Mouse (Mus musculus) cerebellum, postnatal 36 days (tissue): Measurements from ENCODE around the gene Kcp.

Experiments used
- DNase-seq, 2 experiments: peaks; one replicate each; pipeline ENCODE4 v3.0.0; 2021 to 2022; ENCODE audit warnings: mixed read lengths in 2 of 2

The Kcp gene

DNA sequence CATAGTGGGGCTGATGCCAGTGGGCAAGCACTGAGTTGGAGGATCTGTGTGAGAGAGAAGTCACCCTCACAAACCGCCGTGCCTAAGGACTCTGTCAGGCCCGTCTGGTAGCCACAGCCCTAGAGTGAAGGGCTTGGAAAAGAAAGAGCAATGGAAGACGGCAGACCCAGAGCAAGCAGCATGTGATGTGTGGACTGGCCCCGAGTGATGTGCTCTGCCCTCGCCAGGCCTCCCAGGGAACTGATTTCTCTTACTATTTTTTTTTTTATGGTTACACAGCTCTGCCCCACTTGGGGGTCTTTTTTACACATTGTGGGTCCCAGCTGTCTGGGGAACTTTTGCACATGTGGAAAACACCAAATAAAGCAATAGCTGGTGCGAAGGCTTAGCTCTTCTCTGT lies 46.2 kb downstream of the Kcp start:
- DNase-seq = no peak

DNA sequence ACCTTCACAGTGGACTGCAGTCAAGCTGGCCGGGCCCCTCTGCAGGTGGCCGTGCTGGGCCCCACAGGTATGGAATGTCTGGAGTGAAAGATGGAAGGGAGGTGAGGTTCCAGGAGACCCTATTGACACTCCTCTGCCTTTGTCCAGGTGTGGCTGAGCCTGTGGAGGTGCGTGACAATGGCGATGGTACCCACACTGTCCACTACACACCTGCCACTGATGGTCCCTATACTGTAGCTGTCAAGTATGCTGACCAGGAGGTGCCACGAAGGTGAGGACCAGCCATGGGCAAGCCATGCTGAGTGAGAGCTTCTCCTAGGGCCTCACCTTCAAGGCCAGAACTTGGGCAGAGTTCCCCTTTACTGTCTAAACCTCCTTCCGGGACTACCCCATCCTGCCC lies 57.1 kb downstream of the Kcp start:
- no peak for DNase-seq

DNA sequence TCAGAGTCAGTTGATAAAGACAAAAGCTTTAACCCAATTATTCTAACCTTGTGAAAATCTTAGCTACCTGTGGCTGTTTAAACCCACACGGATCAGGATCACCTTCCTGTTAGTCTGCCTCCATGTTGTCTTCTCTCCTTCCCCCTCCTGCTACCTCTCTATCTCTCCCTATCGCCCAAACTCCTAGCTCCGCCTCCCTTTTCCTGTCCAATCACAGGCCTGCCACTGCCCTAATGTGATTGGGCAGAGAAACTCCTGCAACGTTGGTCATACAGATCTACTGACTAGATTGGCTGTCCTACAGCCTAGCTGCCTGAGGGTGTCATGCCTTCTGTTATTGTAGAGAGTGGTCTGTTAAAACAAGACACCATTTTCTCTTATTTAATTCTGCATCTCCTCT lies 57.9 kb downstream of the Kcp start:
- DNase-seq = no peak

DNA sequence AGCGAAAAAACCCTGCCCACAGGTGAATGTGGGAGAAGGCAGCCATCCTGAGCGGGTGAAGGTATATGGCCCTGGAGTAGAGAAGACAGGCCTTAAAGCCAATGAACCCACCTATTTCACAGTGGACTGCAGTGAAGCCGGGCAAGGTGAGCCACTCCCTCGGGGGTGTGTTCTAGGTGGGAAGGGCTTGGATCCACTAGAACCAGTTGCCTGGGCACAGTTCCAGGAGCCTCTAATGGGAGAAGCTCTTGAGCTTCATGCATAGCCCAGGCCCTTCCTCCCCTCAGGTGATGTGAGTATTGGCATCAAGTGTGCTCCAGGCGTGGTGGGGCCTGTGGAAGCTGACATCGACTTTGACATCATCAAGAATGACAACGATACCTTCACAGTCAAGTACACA lies 62.4 kb downstream of the Kcp start:
- DNase-seq = no peak

DNA sequence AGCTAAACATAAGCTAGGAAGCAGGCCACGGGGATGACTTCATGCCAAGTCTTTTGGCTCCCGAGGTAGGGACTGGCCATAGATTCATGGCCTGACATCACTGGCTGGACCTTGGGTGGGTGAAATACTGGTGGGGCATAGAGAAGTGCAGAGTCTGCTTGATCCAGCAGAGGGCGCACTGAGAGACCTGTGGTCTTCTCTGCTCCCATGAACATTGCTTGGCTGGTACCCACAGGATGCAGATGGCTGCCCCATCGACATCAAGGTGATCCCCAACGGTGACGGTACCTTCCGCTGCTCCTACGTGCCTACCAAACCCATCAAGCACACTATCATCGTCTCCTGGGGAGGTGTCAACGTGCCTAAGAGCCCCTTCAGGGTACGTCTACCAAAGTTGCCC lies 63.0 kb downstream of the Kcp start:
- peak; percentile 17 to 26 for DNase-seq

DNA sequence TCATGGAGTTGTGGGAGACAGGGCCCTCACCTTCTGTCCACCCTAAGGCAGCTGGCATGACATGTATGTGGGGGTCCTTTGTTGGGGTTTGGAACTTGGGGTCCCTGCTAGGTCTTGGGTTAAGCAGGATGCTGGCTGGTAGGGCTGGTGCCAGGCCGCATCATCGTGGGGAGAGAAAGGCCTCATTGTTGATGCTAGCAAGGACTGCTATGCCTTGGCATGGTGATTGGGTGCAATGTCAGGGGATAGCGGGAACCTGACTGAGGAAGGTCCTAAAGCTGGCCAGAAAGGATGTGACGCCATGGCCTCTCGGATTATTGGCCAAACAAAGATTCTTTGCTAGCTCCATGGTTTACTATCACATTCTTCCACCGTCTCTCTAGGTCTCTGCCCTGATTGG lies 68.0 kb downstream of the Kcp start:
- no peak for DNase-seq

DNA sequence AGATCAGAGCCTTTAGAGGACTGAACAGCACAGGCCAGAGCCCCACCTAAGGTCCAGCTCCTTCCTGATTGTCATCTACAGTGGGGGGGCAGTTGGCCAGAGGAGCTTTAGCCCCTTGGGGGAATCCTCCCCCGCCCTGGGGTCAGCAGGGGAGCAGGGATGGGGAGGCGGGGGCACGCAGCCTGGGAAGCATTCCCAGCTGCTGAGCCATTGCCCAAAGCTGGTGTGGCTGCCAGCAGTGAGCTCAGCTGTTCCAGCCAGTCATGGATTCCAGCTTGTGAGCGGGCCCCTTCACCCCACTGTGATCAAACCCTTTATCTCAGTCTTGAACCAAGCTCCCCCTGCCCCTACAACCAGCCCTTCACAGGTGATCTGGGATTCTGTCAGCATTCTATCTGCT lies 68.5 kb downstream of the Kcp start:
- no peak for DNase-seq

DNA sequence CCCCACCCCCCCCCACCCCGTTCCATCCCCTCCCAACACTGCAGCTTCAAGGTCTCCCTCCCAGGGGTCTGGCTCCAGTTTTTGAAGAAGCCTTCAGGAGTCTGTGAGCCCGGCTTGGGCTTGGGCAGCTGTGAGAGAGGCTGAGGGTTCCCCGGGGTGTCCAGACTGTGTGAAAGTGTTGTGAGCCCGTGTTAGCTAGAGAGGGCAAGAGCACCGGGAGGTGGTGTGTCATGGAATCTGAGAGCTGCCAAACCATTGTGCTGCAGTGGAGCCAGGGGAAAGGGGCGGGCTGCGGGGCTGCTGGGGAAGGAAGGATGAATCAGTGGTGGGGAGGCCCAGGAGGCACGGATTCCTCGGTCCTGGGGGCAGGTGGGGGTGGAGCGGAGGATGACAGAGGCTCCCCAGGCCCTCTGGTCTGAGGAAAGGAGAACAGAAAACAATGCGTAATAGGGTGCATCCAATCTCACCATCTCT lies 71.3 kb downstream of the Kcp start:
- DNase-seq = no peak

DNA sequence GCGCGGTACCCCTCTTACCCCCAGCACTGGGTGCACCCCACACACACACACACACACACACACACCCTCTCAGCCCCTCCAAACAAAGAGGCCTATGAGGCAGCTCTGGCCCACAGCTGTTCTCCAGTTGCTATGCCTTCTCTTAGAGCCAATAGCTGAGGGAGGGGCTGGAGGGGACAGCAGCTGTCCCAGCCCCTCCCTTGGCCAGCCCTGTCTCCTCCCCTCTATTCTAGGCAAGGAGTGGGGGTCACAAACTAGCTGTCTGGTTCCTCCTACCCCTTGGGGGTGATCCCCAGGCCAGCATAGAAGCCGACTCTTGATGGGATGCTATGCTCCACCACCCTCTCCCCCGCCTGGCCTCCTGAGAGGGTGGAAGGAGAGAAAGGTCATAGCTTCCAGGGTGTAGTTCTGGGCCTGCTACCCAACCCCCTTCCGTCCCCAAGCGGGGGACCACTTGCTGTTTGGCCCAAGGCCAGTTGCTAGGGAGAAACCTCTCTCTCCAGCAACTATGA lies 71.8 kb downstream of the Kcp start:
- no peak for DNase-seq

DNA sequence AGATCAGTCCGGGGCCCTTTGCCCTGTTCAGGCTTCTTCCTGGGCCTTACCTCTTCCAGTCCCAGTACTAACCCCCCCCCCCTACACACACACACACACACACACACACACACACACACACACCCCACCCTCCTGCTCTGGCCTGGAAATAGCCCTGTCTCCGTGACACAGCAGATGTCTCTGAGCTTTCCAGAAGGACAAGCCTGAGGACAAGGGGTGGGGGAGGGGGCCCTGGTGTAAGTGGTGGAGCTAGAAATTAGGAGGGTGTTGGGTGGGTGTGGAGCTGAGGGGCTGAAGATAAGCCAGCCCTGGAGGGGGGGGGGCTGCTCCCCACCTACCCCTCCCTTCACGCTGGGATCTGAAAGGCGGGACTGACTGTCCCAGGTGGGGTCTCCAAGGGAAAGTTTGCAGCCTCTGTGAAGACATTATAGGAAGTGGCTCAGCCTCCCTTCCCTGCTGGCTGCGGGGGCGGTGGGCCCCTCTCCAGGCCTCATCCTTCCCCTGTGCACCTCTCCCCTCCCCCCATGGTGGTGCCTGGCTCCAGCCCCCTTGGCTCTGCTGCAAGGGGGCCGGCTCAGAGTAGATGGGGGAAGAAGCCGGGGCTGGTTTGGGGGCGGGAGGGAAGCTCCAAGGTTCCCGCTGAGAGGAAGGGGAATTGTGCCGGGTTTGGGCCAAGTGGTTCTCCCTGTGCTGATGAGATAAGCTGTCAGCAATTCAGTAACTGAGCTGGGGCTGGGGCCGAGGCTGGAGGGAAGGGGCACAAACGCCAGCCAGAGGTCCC lies 72.7 kb downstream of the Kcp start:
- DNase-seq = no peak

DNA sequence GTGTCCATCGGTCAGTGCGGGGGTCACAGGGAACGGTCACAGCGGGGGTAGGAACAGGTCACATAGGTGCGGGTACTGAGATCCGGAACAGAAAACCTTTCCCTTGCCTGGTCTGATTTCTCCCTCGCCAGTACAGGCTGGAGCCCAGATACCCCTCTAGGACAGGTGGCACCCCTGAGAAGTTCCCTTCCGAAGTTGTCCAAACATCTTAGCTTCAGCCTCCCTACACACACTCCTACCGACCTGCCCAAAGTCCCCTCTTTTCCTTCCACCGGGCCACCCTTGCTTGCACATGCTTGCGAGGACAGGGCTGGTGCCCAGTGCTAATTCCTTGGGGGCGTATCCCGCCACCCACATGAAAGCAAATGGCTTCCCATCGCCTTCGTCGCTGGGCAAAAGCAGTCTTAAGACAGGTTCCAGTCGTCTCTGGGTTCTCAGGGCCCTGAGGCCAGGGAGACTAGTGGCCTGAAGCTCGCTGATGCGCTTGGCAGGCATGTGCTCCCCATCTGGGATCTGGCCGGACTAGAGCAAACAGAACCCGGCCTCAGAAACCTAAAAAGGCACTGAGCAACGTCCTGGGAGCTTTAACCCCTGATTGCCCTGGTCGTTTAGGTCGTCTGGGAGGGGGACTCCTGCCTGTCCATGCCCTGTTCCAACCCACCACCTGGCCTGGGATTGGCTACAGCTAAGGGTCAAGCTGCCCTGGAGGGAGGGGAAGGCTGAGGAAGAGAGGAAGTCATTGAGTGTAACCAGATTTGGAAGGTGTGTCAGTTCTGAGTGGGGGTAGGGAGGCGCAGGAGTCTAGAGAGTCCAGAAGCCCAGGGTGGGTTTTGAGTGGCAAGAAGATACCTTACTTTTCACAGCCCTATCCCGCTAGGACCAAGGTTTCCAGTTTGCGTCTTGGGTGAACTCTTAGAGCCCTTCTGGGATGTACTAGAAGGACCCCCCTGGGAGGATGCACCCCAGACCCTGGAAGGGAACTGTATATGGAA lies 73.7 kb downstream of the Kcp start:
- DNase-seq = peak in 1 of 2 experiments; percentile 8

DNA sequence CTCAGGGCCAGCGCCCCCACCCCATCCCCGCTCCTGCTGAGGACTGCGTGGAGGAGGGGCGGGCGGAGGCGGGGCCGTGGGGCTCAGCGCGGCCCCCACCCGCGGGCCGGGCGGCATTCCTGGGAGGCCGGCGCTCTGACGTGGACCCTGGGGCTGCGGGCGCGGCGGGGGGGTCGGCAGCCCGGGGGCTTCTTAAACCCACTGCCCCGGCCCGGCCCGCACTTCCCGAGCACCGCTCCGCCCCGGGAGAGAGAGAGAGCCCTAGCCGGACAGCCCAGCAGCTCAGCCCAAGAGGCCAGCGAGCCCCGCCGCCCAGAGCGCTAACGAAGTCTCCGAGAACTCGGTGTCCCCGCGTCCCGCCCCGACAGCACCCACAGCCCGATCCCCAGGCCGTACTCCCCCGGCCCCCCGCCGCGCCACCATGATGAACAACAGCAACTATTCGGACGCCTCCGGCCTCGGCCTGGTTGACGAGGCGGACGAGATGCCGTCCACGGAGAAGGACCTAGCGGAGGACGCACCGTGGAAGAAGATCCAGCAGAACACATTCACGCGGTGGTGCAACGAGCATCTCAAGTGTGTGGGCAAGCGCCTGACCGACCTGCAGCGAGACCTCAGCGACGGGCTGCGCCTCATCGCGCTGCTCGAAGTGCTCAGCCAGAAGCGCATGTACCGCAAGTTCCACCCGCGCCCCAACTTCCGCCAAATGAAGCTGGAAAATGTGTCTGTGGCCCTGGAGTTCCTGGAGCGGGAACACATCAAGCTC lies 74.5 kb downstream of the Kcp start, which contains the start of gene Flnc:
Flnc (plus strand) TSS at position 219 of the 766 bp plus-strand sequence.
- peak in 1 of 2 experiments; percentile 9 for DNase-seq

DNA sequence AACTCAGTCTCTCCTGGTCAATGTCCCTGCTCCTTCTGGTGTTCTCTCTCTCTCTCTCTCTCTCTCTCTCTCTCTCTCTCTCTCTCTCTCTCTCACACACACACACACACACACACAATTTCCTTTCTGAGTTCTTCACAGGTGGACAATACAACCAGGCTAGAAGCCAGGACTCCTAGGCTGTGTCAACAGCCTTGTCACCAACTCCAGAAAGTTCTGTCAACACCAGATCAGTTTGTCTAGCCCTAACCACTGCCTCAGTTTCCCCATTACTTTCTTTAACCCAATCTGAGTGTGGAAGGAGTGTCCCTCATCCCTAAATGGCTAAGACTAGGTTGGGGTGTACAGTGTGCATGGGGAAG lies 75.1 kb downstream of the Kcp start:
- no peak for DNase-seq

DNA sequence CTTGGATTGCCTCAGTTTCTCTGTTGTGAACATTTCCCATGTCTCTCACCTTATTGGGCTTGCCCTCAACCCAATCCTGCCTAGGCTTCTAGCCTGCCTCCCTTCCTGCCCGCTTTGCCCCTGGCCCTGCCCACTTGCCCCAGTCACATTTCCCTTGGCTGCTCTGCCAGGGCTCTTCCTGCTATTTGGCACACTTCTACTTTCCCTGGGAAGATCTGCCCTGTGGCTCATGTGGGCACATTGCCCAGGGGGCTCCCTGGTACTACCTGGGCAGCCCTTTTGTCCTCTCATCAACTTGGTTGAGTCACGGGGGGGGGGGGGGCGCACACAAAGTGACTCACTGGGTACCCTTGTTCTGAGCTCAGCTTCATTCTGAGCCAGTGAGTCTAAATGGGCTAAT lies 75.6 kb downstream of the Kcp start:
- DNase-seq = no peak

DNA sequence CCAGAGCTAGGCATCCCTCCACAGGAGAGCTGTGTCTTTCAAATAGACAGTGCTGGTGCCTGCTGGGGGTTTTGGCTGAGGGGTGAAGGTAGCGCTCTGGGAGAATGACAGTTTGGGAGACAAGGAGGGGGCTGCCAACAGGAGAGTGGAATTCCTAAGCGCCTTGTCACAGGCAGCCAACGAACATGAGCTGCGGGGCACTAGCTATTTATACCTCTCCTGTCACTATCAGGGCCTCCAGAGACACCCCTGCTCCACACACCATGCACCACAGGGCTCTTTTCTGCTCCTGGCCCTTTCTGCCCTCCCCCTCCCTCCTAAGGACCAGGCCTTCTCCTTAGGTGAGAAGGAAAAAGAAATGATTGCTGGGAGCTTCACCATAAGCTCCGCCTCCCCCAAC lies 76.3 kb downstream of the Kcp start:
- DNase-seq = no peak

DNA sequence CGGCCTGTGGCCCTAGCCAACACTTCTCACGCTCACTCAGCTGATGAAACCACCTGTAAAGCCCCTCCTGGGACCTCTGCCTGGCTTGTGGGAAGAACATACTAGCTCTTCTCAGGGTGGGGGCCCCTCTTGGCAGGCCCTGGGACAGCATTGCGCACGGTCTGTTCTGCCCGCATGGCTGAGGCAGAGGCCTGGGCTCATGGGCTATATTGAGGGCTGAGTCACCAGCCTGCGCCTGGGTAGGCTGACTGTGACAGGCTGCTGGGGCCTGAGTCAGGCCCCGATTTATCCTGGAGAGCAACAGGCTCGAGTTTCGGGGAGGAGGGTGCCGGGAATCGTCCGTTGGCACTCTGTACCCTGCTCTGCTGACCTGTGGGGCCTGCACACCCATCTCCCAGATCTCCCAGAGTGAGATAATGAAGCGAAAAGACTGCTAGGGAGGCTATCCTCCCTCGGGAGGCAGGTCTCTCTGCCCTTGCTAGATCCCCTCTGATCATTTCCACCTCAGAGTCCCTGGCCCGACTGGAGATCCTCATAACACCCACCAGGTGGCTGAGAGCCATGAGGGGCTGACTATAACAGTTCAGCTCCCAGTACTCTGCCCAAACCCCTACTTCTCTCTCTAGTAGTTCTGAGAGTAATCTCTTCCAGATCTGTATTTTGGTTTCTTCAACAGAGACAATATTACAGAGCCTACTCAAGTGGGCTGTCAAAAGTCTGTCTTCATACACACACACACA lies 76.9 kb downstream of the Kcp start:
- DNase-seq = no peak

DNA sequence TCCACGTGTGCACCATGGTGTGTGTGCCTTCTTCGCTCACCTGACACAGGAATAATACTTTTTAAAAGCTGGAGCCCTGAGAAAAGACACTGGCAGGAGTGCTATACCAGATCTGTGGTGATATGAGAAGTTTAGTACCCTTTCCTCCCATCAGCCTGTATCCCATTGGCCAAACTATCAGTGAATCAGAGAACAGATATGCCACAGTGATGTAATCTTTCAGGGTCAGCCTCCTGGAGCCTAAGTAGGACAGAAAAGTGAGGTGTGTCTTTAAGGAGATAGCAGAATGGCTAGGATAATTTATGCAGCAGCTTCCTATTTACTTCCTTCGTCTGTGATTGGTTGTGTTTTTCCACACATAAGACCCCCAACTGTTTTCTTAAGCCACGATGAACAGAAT lies 79.6 kb downstream of the Kcp start:
- no peak for DNase-seq

DNA sequence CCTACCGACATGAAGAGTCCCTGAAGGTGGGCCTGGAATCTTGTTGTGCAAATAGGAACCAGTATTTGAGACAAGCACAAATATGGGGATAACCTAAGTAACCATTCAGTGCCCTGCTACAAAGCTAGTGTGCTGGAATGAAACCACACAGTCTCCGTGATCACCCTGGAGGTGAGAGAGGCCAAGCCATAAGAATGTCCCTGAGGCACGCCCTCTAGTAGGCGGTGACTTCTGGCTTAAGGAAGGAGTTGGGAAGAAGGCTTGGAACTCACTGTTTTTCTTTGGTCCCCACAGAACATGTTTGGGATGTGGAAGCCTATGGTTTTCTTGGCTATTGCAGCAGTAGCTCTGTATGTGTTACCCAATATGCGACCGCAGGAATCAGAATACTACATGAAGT lies 81.4 kb downstream of the Kcp start:
- no peak for DNase-seq

DNA sequence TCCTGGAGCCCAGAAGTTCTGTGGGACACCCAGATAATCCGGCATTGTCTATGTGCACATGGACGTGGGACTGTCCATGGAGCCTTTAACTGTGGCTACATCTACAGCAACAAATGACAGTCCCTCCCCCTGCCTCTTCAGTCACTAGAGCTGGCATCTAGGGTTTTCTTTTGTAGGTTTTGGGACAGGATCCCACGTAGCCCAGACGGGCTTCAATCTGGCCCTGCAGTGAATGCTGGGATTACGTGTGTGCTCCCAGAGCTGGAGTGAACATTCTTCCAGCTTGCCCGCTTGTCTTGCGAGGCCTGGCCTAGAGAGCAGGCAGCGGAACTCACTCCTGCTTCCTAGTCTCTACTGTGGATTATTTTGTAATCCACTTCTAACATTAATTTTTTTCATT lies 82.6 kb downstream of the Kcp start:
- DNase-seq = no peak
